Mouse (Mus musculus): ENCODE results near the gene Ephb3.

Ephb3 gene

DNA sequence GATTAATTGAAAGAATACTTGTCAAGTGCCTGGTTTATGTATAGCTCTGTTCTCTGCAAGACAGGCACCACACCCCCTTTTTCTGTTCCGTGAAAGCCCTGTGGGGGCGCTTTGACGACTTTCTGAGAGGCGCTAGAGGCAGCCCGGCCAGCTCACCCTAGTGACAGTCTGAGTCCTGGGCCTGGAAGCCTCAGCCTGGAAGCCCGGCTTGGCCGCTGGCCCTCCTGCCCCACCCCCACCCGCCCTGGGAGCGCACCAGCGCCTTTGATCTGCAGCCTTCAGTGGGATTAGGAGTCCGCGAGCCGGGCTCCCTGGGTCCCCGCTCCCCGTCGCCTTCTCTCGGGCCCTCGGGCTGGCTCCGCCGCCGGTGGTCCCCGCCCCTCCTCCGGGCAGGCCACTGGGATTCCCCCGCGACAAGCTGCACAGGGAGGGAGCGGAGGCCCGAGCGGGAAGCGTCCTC lies 41.4 kb downstream of the Ephb3 start:
- peak; percentile 41 for DNase-seq (ENCODE audit: low read depth, low spot score)

DNA sequence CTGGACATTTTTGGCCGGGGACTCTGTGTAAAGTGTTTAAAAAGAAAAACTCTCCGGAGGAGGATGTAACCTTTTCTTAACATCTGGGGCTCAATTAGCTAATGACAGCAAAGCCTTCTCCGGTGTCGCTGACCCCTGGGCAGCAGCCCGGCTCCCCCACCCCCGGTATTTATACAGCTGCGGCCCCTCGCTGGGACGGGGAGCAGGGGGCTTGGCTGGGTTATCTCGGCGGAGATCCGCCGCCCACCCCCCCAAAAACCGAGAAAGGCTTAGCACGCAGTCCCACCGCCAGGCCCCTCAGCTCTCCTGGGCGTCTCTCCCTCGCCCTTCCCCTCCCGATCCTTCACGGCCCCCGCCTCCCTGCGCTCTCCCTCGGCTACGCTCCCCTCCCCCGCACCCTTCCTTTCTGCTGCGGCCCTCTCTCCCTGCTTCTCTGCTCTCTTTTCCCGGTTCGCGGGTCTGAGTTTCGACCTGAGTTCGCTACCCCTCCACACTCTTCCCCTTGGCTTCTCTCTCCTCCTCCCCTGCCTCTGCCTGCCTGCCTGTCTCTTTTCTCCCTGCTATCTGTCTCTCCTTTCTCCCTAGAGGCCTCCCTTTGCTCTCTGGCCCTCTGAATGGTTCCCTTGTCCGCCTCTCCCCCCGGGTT lies 42.0 kb downstream of the Ephb3 start:
- no peak for DNase-seq (ENCODE audit: low read depth, low spot score)

- DNase-seq (ENCODE audit: low read depth, low spot score), result no peak
Measured at GRCm38 (mm10) chr16:21247037-21247432, 42.5 kb downstream of the Ephb3 start.

GRCm38 (mm10) chr16:21247871-21248712 lies 43.5 kb downstream of the Ephb3 start:
- DNase-seq (ENCODE audit: low read depth, low spot score), result no peak

DNA sequence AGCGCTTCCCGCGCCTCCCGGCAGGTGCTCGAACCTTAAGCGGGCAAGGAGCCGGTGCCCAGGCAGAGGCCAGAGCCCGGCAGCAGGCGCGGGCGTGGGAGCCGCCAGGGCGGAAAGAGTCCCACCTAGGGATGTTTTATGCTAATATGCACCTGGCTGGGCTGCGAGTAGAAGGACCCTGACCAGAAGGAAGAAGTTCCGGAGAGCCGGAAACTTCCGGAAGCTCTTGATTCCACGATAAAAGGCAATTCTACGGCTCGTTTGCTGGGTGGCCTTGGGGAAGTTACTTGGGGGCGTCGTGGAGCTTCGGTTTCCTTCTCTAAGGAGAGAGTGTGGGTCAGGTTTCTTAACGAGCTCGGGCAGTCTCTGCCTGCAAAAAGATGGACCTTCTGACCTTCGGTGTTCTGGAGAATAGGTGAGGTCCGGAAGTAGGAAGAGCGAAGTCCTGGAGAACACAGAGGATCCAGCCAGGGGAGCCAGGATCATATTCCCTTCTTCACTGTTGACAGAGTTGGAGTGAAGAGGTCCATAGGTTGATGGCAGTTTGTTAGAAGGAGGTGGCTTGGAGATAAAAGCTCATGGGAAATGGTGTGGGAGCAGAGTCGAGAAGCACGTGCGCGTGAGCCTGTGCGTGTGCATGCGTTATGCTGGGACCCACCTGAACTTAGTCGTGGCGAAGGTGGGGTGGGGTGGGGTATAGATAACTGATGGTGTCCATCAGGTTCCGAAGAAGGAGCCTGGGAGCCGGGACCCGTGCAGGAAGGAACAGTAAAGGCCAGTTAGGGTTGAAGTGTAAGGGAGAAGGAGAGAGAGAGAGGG lies 44.4 kb downstream of the Ephb3 start:
- no peak for DNase-seq (ENCODE audit: low read depth, low spot score)

GRCm38 (mm10) chr16:21252401-21252955 lies 47.9 kb downstream of the Ephb3 start:
- no peak for DNase-seq (ENCODE audit: low read depth, low spot score)

- DNase-seq (ENCODE audit: low read depth, low spot score), result no peak
Measured at GRCm38 (mm10) chr16:21255574-21256304, 51.2 kb downstream of the Ephb3 start.

DNA sequence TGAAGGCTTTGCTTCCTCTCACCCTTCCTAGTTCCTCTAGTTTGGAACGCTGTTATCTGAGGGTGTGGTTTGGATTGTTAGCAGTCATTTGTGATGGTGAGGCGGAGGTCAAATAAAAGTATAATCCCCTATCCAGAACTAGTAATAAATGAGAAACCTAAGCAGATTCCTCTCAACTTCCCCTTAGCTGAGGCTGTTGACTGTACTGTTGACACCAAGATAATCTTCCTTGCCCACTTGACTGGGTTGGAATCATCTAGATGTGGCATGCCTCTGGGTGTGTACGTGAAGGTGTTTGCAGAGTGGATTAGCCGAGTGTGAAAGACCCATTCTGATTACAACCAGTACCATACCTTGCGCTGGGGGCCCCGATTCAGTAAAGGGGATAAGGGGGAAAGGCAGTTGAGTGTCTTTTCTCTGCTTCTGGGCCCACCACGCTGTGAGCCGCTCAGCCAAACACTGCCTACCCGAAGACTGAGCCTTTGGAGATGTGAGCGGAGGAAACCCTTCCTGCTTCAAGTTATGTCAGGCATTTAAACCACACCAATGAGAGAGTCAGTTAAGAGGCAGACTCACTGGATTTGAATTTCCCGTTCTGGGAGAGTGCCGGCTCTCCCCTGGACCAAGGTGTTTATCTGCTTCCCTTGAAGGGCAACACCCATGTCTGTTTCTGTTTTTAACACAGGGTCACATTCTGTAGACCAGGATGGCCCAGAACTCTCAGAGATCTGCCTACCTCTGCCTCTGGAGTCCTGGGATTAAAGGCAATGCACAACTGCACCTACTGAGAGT lies 52.2 kb downstream of the Ephb3 start:
- DNase-seq (ENCODE audit: low read depth, low spot score), result no peak

DNA sequence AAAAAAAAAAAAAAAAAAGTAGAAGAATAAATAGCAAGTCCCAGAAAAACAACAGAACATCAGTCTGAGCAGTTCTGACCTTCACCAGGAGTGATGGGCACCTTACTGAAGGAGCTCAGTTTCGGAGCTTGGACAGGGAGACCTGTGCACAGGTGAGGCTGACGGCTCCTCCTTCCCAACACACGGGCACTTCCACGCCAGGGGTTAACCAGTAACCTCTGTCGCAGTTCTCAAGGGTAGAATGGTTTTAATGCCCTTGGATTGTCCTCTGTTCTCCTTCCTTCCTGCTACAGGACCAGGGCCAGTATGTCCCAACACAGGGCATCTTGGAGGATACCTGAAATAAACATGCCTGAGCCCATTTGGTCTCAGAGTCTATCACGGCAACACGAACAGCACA lies 60.9 kb downstream of the Ephb3 start:
- no peak for DNase-seq (ENCODE audit: low read depth, low spot score)

GRCm38 (mm10) chr16:21269775-21270174 lies 65.2 kb downstream of the Ephb3 start:
- no peak for DNase-seq (ENCODE audit: low read depth, low spot score)

DNA sequence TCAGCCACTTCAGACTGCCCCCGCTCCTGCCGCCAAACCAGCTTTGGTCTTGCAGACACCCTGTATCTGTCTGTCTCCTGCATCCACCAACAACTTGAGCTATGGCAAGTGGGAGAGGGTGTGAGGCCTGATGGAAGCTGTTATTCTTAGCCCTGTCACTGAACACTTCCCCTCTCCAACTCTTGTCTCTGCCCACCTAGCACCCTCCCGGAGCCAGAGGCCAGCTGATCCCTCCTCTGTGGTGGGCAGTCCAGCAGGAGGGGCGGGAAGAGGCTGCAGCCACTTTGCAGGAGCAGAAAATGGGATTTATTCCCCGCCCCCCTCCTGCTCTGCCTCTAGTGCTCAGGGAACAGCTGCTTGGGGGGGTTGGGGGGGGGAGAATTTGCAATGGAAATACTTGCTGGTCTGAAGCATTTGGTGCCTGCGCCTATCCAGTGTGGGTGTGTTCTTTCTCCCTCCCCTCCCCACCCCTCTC lies 67.3 kb downstream of the Ephb3 start:
- no peak for DNase-seq (ENCODE audit: low read depth, low spot score)

DNA sequence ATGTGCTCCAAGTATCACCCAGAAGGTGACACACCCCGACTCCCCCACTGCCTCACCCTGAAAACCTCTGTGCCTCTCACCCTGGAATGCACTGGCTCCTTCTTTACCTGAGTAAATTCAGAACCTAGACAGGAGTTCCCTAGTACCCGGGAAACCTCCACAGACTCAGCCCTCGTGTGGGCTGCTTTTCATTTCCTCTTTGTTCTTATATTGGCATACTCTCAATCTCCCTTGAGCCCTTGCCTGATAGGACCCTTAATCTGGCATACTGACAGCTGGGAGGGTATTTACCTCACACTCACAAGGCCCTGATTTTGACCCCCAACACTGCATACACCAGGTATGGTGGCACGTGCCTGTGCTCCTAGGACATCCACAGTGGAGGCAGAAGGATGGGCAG lies 68.2 kb downstream of the Ephb3 start:
- no peak for DNase-seq (ENCODE audit: low read depth, low spot score)

Measured in retina, adult 2 months (tissue).